8 mouse cellular contexts compared by ENCODE assay signal in the genomic region with DNA sequence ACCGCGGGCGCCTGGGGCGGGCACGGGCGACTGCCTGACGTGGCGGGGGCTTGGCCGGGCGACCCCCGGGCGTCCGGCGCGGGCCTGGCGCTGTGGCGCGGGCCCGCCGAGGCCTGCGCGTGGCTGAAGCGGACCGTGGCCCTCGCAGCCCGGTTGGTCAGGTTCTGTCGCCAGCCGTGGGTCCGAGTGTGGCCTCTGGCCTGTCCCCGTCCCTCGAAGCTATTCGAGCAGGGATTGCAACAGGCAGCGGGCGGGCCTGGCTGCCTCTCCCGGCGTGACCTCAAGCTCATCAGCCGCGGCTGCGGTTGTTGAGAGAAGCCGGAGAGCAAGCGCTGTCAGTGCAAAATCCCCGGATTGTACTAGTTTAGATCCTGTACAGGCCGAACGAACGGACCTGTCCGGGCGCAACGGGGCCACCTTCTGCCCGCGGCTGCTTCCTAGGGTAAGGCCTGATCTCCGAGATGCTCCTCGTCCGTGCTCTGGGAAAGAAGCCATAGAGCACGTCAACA. TPM values are rescaled to one million over a fixed set of nuclear protein-coding genes. Genes with fewer than 3 reads are reported as not detected.
DNase-seq lines count a peak whose midpoint lies in the region; ATAC-seq and TF ChIP-seq lines count a peak whose summit lies in the region.

No protein-coding gene starts in this region.

- peak overlapping the region; percentile 80 for H3K4me2 ChIP-seq in hindbrain, postnatal 0 days (ENCODE audit: low read depth, low read length)

- peak overlapping the region; percentile 64 for H3K4me3 ChIP-seq in hindbrain, postnatal 0 days (ENCODE audit: low read length)

- peaks cover 8% of the 10 kb centered on the region; the same call in 1 of the 2 replicates for H3K4me1 ChIP-seq in hindbrain, postnatal 0 days (ENCODE audit: insufficient read depth, low read length)

- TF ChIP-seq CTCF in hindbrain, postnatal 0 days (IDR thresholded peaks at IDR 0.05; ENCODE audit: low read depth): no peak

- ATAC-seq in hindbrain, postnatal 0 days: peak; percentile 72
- peak; percentile 57 for ATAC-seq in megakaryocyte, adult 5-6 weeks (ENCODE audit: poor library complexity, severe bottlenecking)

- intact Hi-C loops in left cerebral cortex, postnatal 14 days (cut with DNase I): loop anchor here (5.0 kb wide), 1 partner anchor 52 kb away; no protein-coding TSS in a partner anchor

- H3K36me3 ChIP-seq in hindbrain, postnatal 0 days (ENCODE audit: insufficient read depth, low read length): no peaks in the 10 kb centered on the region

- H3K27ac ChIP-seq in hindbrain, postnatal 0 days: peak overlapping the region; percentile 86

- 1% methylated on average over 49 of the region's 54 CpGs for WGBS in hindbrain, postnatal 0 days

- H3K9me3 ChIP-seq in hindbrain, postnatal 0 days (ENCODE audit: low read length): no peaks in the 10 kb centered on the region

- H3K27me3 ChIP-seq in hindbrain, postnatal 0 days (ENCODE audit: insufficient read depth, low read length): no peaks in the 10 kb centered on the region

- peak overlapping the region; percentile 86 for H3K9ac ChIP-seq in hindbrain, postnatal 0 days (replicated peaks; ENCODE audit: low read length)

- DNase-seq in thymus, adult 18-20 months: peak; percentile 25 to 26
- DNase-seq in thymus, postnatal 25 days: no peak
- peak; percentile 63 to 67 for DNase-seq in cerebellum, postnatal 36 days
- DNase-seq in gastrocnemius, postnatal 10 days: peak; percentile 54
- peak; percentile 58 for DNase-seq in hindbrain, postnatal 0 days (ENCODE audit: low spot score)
- peak; percentile 34 to 38 for DNase-seq in left cerebral cortex, postnatal 14 days (ENCODE audit: low spot score in 2 of 2)
- DNase-seq in spleen, postnatal 10 days (ENCODE audit: low spot score in 2 of 2): peak; percentile 32 to 46

RNA-seq across cellular contexts. Expression of a gene that starts 0.4 kb away (rescaled TPM):
- total RNA-seq in gastrocnemius, postnatal 10 days (2021): 10 to 100 TPM; 22.5 to 28.3 TPM
- 176 and 190 TPM in 2 replicates for total RNA-seq in hindbrain, postnatal 0 days (2014; rRNA removed)
- 69.6 and 80.5 TPM in 2 replicates for polyA plus RNA-seq in hindbrain, postnatal 0 days (2015; fragmentation: Nextera tagmentation; extraction: Ambion mirVana)
- 10 to 100 TPM; 93.6 to 98.8 TPM for total RNA-seq in left cerebral cortex, postnatal 14 days (2021)
- 5.0 and 6.9 TPM in 2 replicates for total RNA-seq in megakaryocyte, adult 5-6 weeks (2015)
- total RNA-seq in megakaryocyte, adult 5-6 weeks (2017): 7.0 and 8.3 TPM in 2 replicates

RNA-seq across cellular contexts. Expression of a gene that starts 27.2 kb away (rescaled TPM):
- total RNA-seq in gastrocnemius, postnatal 10 days (2021): 10 to 100 TPM; 24.5 to 34.9 TPM
- total RNA-seq in hindbrain, postnatal 0 days (2014; rRNA removed): 47.5 and 66.1 TPM in 2 replicates
- polyA plus RNA-seq in hindbrain, postnatal 0 days (2015; fragmentation: Nextera tagmentation; extraction: Ambion mirVana): 33.8 and 39.2 TPM in 2 replicates
- total RNA-seq in left cerebral cortex, postnatal 14 days (2021): 10 to 100 TPM; 68.9 to 70.1 TPM
- total RNA-seq in megakaryocyte, adult 5-6 weeks (2015): 61.4 and 67.1 TPM in 2 replicates
- 28.6 and 49.3 TPM in 2 replicates for total RNA-seq in megakaryocyte, adult 5-6 weeks (2017)

RNA-seq across cellular contexts. Expression of a gene that starts 37.2 kb away (rescaled TPM):
- 10 to 100 TPM; 17.3 to 25.4 TPM for total RNA-seq in gastrocnemius, postnatal 10 days (2021)
- total RNA-seq in hindbrain, postnatal 0 days (2014; rRNA removed): 15.5 and 15.6 TPM in 2 replicates
- polyA plus RNA-seq in hindbrain, postnatal 0 days (2015; fragmentation: Nextera tagmentation; extraction: Ambion mirVana): 2.0 and 2.3 TPM in 2 replicates
- 1 to 10 TPM; 3.8 to 4.5 TPM for total RNA-seq in left cerebral cortex, postnatal 14 days (2021)
- 0.07 TPM in 1 of 2 replicates, not detected in the other for total RNA-seq in megakaryocyte, adult 5-6 weeks (2015)
- not detected in 2 replicates for total RNA-seq in megakaryocyte, adult 5-6 weeks (2017)

Comparison
In these comparisons a context has a peak if more than half of its experiments do, and no peak if none do; other contexts are left out.
1. RNA of a gene that starts 37.2 kb away (total RNA-seq): 17.3 to 25.4 TPM in gastrocnemius, postnatal 10 days, 15.5 to 15.6 TPM in hindbrain, postnatal 0 days and 3.8 to 4.5 TPM in left cerebral cortex, postnatal 14 days; 0.07 TPM in megakaryocyte, adult 5-6 weeks; every median in the first group is over 4 times any median in the second.